Mouse (Mus musculus): Measurements from ENCODE around the gene Irf2. TPM values are rescaled to one million over a fixed set of nuclear protein-coding genes. Genes with fewer than 3 reads are reported as not detected.

Gene Irf2
- total RNA-seq, 1 experiment: 2.6 TPM

DNA sequence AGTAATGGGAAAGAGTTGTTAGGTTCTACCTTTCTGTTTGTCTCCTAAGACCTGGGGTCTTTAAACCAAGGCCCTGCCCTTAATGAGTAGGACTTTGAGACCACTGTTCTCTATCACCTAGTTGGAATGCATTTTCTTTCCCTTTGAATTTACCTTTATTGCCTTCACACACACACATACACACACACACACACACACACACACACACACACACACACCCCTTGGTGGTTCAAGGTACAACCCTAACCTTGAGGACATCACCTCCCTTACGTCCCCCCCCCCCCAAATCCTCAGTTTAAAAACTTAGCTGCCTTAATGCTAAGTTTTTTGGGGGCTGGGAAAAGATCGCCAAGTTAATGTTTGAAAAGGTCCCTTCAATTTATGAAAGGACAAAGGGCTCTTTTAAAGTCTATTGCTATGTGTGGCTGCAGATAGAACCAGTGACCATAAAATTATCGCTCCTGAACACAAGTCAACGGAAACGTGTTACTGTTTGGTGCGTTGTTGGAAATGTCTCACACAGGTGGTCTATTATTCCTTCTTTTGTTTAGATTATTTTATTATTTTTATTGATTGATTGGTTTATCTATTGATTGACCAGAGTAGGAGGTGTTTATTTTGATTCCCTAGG, 108.6 kb downstream of the Irf2 start:
- in situ Hi-C loops (cut with MboI; ENCODE audit: low sequenced_read_pairs in 2 of 2, unreplicated experiment in 2 of 2): no loop called here
- Histone ChIP-seq H3K36me3 (ENCODE audit: control insufficient read depth, insufficient read depth, low read length, poor library complexity, severe bottlenecking) (no peaks in the 10 kb centered on the region), H3K9me3 (ENCODE audit: control insufficient read depth, insufficient read depth, low read depth, low read length) (no peaks in the 10 kb centered on the region), H3K27ac (ENCODE audit: insufficient read depth, low read depth, low read length, poor library complexity, severe bottlenecking) (no peak overlapping the region), H3K4me1 (ENCODE audit: control insufficient read depth in 2 of 2, insufficient read depth in 2 of 2, low read length in 2 of 2, poor library complexity in 1 of 2) (peaks cover 0 to 2% of the 10 kb centered on the region in 2 experiments; a peak in 2 of 4 replicates), H3K4me3 (ENCODE audit: insufficient read depth in 1 of 2, low read depth in 1 of 2, low read length in 2 of 2, poor library complexity in 1 of 2, severe bottlenecking in 1 of 2) (no peak overlapping the region), H3K9ac (ENCODE audit: insufficient read depth, low read depth, low read length, poor library complexity, severe bottlenecking) (no peak overlapping the region)
- TF ChIP-seq ZNF384 (IDR thresholded peaks at IDR 0.05; ENCODE audit: low read depth, low read length): no peak
- DNase-seq (ENCODE audit: low read depth, low spot score): no peak

DNA sequence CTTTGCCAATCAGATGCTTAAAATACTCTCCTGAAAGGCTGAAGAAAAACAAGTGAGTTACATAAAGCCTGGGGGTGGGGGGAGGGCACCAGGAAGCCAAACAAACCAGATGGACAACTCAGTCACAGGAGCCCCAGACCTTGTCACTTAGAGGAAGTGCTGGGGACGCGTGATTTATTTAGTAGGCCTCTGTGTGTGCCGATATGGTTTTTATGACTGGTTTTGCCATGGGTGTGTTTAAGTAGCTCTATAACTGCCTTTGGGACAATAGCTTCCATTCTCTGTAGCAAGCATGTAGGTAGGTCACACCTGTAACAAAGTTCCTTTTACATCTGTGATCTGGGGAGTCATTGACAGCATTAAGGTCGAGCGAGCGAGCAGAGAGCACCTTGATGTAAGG, 109.4 kb downstream of the Irf2 start:
- in situ Hi-C loops (cut with MboI; ENCODE audit: low sequenced_read_pairs in 2 of 2, unreplicated experiment in 2 of 2): no loop called here
- TF ChIP-seq ZC3H11A (IDR thresholded peaks at IDR 0.05; ENCODE audit: borderline replicate concordance, low read depth, low read length): no peak
- no peak for TF ChIP-seq HCFC1 (IDR thresholded peaks at IDR 0.05; ENCODE audit: borderline replicate concordance, insufficient read depth, low read length)
- no peak for TF ChIP-seq ZNF384 (IDR thresholded peaks at IDR 0.05; ENCODE audit: low read depth, low read length)
- no peak for TF ChIP-seq MAFK (IDR thresholded peaks at IDR 0.05; ENCODE audit: insufficient read depth, low read depth, low read length)
- no peak for TF ChIP-seq CHD2 (IDR thresholded peaks at IDR 0.05; ENCODE audit: low read depth, low read length)
- Histone ChIP-seq H3K9me3 (ENCODE audit: control insufficient read depth, insufficient read depth, low read depth, low read length) (no peaks in the 10 kb centered on the region), H3K9ac (ENCODE audit: insufficient read depth, low read depth, low read length, poor library complexity, severe bottlenecking) (no peak overlapping the region), H3K4me1 (ENCODE audit: control insufficient read depth in 2 of 2, insufficient read depth in 2 of 2, low read length in 2 of 2, poor library complexity in 1 of 2) (peaks cover 0 to 2% of the 10 kb centered on the region in 2 experiments; a peak in 2 of 4 replicates), H3K4me3 (ENCODE audit: insufficient read depth in 1 of 2, low read depth in 1 of 2, low read length in 2 of 2, poor library complexity in 1 of 2, severe bottlenecking in 1 of 2) (no peak overlapping the region), H3K27ac (ENCODE audit: insufficient read depth, low read depth, low read length, poor library complexity, severe bottlenecking) (no peak overlapping the region), H3K36me3 (ENCODE audit: control insufficient read depth, insufficient read depth, low read length, poor library complexity, severe bottlenecking) (no peaks in the 10 kb centered on the region)
- no peak for DNase-seq (ENCODE audit: low read depth, low spot score)

DNA sequence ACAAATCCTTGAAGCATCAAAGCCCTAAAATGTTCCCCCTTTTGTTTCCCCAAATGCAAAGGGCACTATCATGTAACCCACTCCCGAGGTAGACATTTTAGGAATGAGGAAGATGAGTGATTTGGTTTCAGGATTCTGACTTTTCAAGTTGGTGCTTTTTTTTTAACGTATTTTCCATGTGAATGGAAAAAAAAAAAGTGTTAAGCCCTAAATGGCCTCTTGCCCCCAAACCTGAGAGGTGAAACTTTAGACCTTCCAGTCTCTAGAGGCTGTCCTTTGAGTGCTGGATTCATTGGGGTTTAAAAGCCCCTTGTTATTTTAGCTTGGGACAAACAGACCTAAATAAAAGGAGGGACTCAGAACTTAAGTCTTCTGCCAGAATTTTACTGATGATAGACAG, 109.9 kb downstream of the Irf2 start:
- in situ Hi-C loops (cut with MboI; ENCODE audit: low sequenced_read_pairs in 2 of 2, unreplicated experiment in 2 of 2): no loop called here
- TF ChIP-seq ZC3H11A (IDR thresholded peaks at IDR 0.05; ENCODE audit: borderline replicate concordance, low read depth, low read length) (no peak), ZNF384 (IDR thresholded peaks at IDR 0.05; ENCODE audit: low read depth, low read length) (no peak), CHD2 (IDR thresholded peaks at IDR 0.05; ENCODE audit: low read depth, low read length) (no peak), MAFK (IDR thresholded peaks at IDR 0.05; ENCODE audit: insufficient read depth, low read depth, low read length) (no peak), HCFC1 (IDR thresholded peaks at IDR 0.05; ENCODE audit: borderline replicate concordance, insufficient read depth, low read length) (no peak)
- Histone ChIP-seq H3K27ac (ENCODE audit: insufficient read depth, low read depth, low read length, poor library complexity, severe bottlenecking) (no peak overlapping the region), H3K4me3 (ENCODE audit: insufficient read depth in 1 of 2, low read depth in 1 of 2, low read length in 2 of 2, poor library complexity in 1 of 2, severe bottlenecking in 1 of 2) (no peak overlapping the region), H3K9ac (ENCODE audit: insufficient read depth, low read depth, low read length, poor library complexity, severe bottlenecking) (no peak overlapping the region), H3K9me3 (ENCODE audit: control insufficient read depth, insufficient read depth, low read depth, low read length) (no peaks in the 10 kb centered on the region), H3K36me3 (ENCODE audit: control insufficient read depth, insufficient read depth, low read length, poor library complexity, severe bottlenecking) (no peaks in the 10 kb centered on the region), H3K4me1 (ENCODE audit: control insufficient read depth in 2 of 2, insufficient read depth in 2 of 2, low read length in 2 of 2, poor library complexity in 1 of 2) (peaks cover 0 to 2% of the 10 kb centered on the region in 2 experiments; a peak in 2 of 4 replicates)
- DNase-seq (ENCODE audit: low read depth, low spot score): no peak

DNA sequence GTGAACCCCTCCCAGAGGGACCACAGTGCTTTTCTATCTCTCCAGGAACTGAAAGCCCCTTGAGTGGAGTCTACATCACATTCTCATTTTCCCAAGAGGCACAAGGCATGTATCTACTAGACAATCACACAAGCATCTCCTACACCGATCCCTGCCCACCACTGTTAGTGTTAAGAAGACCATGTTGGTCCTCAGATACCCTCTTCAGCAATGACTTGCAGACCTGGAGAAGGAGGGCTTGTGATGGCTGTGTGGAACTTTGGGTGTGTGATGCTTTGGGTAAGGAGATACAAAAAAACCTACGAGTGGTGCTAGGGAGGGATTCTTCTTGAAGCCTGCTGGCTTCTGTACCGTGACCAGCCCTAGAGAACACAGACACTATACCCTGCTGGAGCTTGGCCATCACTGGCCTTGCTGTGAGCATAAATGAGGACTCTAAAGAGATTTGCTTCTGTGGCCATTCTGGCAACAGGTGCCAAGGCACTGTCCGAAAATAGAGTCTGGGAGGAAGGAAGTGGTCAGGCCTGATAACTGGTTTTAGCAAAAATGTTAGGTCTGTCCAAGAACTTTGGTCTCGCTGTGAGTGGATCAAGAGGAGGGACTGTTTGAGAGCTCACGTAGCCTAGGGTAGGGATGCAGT, 110.8 kb downstream of the Irf2 start:
- no peaks in the 10 kb centered on the region for H3K9me3 ChIP-seq (ENCODE audit: control insufficient read depth, insufficient read depth, low read depth, low read length)

More for the DNA sequence above, 110.8 kb downstream of the Irf2 start:
- Histone ChIP-seq H3K27ac (ENCODE audit: insufficient read depth, low read depth, low read length, poor library complexity, severe bottlenecking) (no peak overlapping the region), H3K4me3 (ENCODE audit: insufficient read depth in 1 of 2, low read depth in 1 of 2, low read length in 2 of 2, poor library complexity in 1 of 2, severe bottlenecking in 1 of 2) (no peak overlapping the region), H3K4me1 (ENCODE audit: control insufficient read depth in 2 of 2, insufficient read depth in 2 of 2, low read length in 2 of 2, poor library complexity in 1 of 2) (no peaks in the 10 kb centered on the region; a peak in 1 of 4 replicates), H3K9ac (ENCODE audit: insufficient read depth, low read depth, low read length, poor library complexity, severe bottlenecking) (no peak overlapping the region), H3K36me3 (ENCODE audit: control insufficient read depth, insufficient read depth, low read length, poor library complexity, severe bottlenecking) (no peaks in the 10 kb centered on the region)
- TF ChIP-seq CHD2 (IDR thresholded peaks at IDR 0.05; ENCODE audit: low read depth, low read length) (no peak), ZC3H11A (IDR thresholded peaks at IDR 0.05; ENCODE audit: borderline replicate concordance, low read depth, low read length) (no peak), ZNF384 (IDR thresholded peaks at IDR 0.05; ENCODE audit: low read depth, low read length) (no peak), HCFC1 (IDR thresholded peaks at IDR 0.05; ENCODE audit: borderline replicate concordance, insufficient read depth, low read length) (no peak), MAFK (IDR thresholded peaks at IDR 0.05; ENCODE audit: insufficient read depth, low read depth, low read length) (no peak)
- no peak for DNase-seq (ENCODE audit: low read depth, low spot score)
- in situ Hi-C loops (cut with MboI; ENCODE audit: low sequenced_read_pairs in 2 of 2, unreplicated experiment in 2 of 2): no loop called here
